Mouse (Mus musculus) erythroblast, adult 5-6 weeks (primary cell): ENCODE measurements at regions not wholly inside any gene's neighbourhood (a gene's known extent, or its start where the extent isn't known, plus 50 kb on each side); places are given as distances from the start of the nearest gene placed in this dataset.

Experiments
- ATAC-seq: replicated peaks from 2 replicates; pipeline ENCODE4 v1.8.0; 2016; ENCODE audit warnings: moderate number of reproducible peaks, mild to moderate bottlenecking, moderate TSS enrichment, inconsistent platforms; ENCODE audit not compliant: poor library complexity, low FRiP score, severe bottlenecking

DNA sequence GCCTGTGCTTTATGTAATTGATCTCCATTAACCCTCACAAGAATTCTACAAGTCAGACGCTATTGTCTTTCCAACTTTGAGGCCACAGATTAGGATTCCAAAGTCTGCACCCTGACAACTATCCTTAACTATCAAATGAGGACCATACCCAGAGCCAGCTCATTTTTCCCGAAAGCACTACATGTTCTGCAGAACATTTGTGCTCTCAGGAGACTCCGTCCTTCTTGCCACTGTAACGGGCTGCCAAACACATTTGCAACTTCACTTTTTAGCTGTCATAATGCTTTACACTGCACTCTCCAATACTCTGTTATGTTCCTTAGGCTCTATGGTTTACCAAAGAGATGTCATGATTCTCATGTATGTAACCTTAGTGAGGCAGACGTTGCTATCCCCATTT, 350.7 kb downstream of the Mtx2 start:
- ATAC-seq = no peak

GRCm38 (mm10) chr2:75183293-75183692, 357.7 kb downstream of the Mtx2 start:
- no peak for ATAC-seq

DNA sequence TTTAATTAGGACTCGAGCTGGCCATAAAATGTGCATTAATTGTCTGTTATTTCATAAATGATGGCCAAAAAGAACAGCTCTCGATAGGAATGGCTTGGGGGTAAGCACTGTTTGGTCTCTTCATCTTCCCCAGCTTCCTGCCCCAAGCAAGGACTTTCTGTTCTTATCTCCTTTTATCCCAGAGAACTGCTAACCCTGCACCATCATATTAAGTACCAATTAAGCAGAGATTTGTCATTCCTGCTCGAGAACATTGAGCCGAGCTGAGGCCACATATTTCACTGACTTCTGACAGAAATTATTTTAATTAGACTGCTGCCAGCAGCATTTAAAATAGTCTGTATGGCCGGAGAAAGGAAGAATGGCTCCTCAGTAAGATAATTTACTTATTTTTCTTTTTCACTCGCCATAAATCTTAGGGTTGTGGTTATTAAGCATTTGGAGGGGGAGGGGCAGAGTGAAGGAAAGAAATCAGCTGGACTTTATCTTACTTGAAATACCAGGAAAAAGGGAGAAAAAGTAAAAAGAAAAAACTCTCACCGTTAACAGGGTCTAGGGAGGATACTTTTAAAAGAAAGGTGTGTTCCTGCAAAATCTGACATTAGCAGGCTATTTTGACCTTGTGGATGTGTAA, 377.1 kb downstream of the Mtx2 start:
- no peak for ATAC-seq

DNA sequence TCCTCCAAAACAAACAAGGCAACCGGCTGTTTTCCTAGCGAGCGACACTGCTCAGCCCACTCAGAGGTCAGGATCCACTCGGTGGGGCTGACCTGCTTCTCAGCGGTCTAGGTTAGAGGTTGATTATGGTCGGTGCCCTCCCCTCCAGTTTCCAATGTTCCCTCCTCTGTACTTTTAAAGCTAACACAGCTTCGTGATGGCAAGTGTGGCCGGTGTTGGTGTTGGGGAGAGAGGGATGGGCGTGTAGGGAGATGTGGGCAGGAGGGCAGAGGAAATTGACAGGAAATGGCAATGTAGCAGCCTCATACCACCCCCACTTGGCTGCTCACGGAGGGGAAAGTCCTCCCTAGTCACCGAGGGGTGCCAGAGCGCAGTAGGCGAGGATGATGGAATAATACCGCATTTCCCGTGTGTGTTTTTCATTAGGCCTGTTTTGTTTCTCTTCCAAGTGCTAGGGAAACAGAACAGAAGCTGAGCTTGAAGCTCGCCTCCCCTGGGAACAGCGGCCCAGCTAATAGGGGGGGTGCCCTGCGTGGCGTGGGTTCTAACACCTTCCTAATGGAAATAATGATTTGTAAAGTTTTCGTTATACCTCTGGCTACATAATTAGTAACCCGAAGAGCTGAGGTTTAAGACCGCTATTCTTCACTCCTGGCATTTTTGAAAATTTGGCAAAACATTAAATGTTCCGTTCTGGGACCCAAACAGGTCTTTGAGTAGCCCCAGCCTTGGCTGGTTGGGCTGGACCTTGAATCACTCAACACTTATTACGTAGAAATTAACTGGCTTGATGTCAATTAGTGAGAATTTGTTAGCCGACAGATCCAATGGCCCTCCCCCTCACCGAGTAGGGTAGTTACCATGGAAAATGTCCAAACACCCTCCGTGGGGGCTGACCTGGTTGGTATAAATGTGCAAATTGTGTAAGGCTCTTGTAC, 383.5 kb downstream of the Mtx2 start:
- ATAC-seq = no peak

- no peak for ATAC-seq
Observed at GRCm38 (mm10) chr2:75209790-75210583, 384.4 kb downstream of the Mtx2 start.

DNA sequence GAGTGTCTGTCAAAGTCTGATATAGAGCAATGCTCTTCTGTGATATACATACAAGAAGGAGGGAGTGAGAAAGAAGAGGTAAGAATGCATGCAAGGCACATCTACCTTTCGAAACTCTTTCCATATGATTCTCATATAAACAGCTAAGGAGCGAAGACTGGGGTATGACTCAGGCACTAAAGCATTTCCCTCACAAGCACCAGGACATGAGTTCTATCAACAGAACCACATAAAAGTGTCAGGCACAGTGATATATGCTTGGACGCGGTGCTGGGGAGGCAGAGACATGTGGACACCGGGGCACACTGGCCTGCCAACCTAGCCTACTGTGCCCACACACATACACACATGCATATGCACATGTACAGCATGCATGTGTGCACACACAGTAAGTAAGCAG, 391.3 kb downstream of the Mtx2 start:
- no peak for ATAC-seq

DNA sequence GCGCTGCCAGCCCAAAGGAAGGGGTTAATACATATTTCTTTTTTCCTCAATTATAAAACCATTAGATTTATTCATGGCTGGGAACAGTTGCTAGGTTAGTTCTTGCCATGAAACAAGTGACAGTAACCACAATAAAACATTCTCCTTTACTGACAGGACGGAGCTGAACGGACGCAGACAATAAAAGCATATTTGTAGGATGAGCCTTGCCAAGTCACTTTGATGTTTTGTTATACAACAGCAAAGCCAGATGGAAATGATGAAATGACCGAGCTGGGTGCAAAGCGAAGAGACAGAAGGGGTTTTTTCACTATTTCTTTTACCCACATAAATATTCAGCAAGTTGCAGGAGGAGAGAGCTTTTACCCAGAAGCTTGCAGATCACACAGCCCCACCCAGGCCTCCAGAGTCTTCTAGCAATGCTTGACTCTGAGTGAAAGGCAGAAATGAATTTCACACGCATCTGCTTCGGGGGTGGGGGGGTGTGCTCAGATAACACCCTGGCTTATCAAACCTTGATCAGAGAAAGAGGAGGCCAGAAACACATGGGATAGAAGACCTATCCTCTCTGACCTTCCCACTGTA, 395.3 kb downstream of the Mtx2 start:
- ATAC-seq = no peak

GRCm38 (mm10) chr2:75224443-75224842, 398.8 kb downstream of the Mtx2 start:
- no peak for ATAC-seq

- no peak for ATAC-seq
Observed at GRCm38 (mm10) chr2:75240976-75241375, 415.4 kb downstream of the Mtx2 start.

DNA sequence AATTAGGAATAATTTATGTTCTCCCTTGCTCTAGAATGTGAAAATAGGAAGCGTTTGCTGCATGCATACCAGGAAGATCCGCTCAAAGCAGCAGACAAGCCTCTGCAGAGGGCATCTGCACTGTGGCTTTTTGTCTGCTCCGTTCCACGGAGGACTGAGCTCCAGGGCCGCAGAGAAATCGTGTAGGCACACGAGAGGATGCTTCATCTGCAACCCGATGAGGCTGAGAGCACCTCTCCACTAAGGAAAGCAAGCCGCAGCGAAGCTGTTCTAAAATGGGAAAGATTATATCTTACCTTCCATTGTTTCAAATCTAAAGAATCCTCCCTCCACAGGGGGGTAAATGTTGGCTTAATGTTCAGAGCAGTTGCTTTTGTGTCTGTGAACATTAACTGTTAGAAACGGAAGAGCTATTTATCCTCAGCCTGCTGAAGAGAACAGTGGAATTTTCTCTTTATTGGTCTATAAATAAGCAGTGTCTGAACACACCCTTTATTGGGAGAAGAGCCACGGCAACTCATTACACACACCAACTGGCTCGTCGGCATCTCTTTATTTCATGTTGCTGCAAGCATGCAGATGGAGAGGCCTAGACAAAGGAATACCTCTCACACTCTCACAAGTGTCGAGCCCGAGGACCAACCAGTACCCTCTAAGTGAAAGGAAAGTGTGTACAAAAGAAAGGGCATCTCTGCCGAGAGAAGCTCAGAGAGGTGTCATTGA, 414.6 kb upstream of the Hnrnpa3 start:
- no peak for ATAC-seq

- no peak for ATAC-seq
Observed at GRCm38 (mm10) chr2:75245256-75245655, 413.8 kb upstream of the Hnrnpa3 start.

DNA sequence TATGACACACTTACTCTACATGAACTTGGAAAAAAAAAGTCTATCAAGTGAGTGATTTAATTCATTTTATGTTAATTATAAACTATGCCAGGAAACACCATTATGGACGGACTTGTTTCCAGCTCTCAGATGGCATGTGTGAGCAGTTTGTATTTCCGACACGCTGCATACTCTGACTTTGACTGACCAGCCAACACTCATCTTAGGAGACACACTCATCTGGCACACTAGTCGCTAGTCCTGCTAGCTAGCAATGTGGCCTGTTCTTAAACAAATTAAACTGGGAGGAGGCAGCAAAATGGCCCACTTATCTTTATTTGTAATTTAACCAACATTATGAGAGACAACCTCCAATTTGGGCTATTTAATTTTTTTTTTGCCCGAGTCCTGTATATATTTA, 413.4 kb upstream of the Hnrnpa3 start:
- ATAC-seq = no peak

GRCm38 (mm10) chr2:75246082-75246743, 412.8 kb upstream of the Hnrnpa3 start:
- no peak for ATAC-seq

GRCm38 (mm10) chr2:75248251-75248650, 410.8 kb upstream of the Hnrnpa3 start:
- ATAC-seq = no peak

- ATAC-seq = no peak
Observed at GRCm38 (mm10) chr2:75250507-75250906, 408.6 kb upstream of the Hnrnpa3 start.

DNA sequence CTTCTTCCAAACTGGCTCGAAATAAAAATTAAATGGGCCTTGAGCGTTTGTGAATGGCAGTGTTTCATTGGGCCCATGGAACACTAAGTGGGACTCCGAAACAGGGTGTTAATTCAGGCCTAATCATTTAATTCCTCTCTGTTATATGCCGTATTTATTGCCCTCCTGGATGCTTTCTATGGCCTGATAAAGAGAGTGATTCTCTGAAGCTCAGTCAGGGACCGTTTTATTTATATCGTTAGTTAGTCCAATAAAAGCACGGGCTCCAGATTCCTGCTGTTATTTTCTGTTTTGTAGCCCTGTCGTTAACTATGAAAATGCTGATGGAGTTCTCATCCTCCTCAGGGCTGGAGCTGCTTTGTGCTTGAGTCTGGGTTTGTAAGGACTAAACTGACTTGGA, 406.2 kb upstream of the Hnrnpa3 start:
- ATAC-seq = no peak

GRCm38 (mm10) chr2:75265218-75265617, 393.8 kb upstream of the Hnrnpa3 start:
- no peak for ATAC-seq

- ATAC-seq = no peak
Observed at GRCm38 (mm10) chr2:75265739-75266699, 393.0 kb upstream of the Hnrnpa3 start.
